Mouse (Mus musculus) adrenal gland, adult (tissue): ENCODE measurements around the gene Plcb1.
A peak's percentile ranks its signal among the peaks of the same experiment; 100 is the strongest.
"Not testable (repeated sequence)": the region's sequence is repeated elsewhere in the genome, so short reads cannot be mapped to it uniquely, and the experiment has no call there.

ENCODE experiments used
- DNase-seq, 2 experiments: peaks; one replicate each; pipeline ENCODE4 v3.0.0; 2022 to 2023; ENCODE audit warnings: low spot score in 1 of 2; ENCODE audit not compliant: inconsistent age in 2 of 2

The Plcb1 gene

GRCm38 (mm10) chr2:134952088-134952487 lies 166.2 kb downstream of the Plcb1 start:
- DNase-seq = peak; percentile 47 to 75

DNA sequence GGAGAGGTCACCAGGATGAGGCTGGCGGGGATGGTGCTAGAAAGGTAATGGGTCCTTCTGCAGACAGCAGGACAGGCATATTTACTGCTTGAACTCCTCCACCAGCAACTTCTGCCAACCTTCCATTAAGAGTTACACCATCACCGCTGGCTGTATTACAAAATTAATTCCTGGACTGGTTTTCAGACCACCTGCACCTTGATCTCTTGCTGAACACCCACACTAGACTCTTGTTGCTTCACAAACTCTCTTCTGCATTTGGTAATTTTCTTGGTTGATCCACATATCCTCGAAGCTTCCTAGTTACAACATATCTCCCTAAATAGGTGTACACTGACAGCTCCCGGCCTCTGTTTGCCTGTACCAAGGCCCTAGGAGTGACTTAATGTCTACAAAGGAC lies 170.6 kb downstream of the Plcb1 start:
- no peak for DNase-seq

GRCm38 (mm10) chr2:134966131-134966530 lies 180.3 kb downstream of the Plcb1 start:
- DNase-seq = peak in 1 of 2 experiments; percentile 65

DNA sequence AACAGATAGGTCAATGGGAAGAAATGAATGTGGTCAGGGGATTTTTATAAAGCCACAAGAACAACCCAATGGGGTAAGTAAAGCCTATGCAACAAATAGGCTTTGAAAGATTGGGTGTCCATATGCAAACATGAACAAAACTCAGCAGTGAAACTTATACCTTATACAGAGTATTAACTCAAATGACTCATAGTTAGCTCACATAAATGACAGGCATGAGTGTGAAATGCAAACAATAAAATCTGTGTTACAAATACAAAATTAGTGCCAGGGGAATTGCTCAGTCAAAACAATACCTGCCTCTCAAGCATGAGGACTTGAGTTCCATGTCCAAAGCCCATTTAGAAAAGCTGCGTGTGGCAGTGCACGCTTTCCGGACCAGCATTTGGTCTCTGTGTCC lies 182.5 kb downstream of the Plcb1 start:
- no peak for DNase-seq

GRCm38 (mm10) chr2:134972376-134972775 lies 186.5 kb downstream of the Plcb1 start:
- no peak for DNase-seq

- DNase-seq = peak; percentile 43 to 86
Observed at GRCm38 (mm10) chr2:134974711-134975110, 188.8 kb downstream of the Plcb1 start.

GRCm38 (mm10) chr2:134976796-134977330 lies 191.0 kb downstream of the Plcb1 start:
- DNase-seq = peak; percentile 37 to 64

- DNase-seq = peak; percentile 40 to 90
Observed at GRCm38 (mm10) chr2:134977641-134978040, 191.8 kb downstream of the Plcb1 start.

GRCm38 (mm10) chr2:134981394-134981793 lies 195.5 kb downstream of the Plcb1 start:
- DNase-seq = no peak

GRCm38 (mm10) chr2:134984884-134985283 lies 199.0 kb downstream of the Plcb1 start:
- no peak for DNase-seq

DNA sequence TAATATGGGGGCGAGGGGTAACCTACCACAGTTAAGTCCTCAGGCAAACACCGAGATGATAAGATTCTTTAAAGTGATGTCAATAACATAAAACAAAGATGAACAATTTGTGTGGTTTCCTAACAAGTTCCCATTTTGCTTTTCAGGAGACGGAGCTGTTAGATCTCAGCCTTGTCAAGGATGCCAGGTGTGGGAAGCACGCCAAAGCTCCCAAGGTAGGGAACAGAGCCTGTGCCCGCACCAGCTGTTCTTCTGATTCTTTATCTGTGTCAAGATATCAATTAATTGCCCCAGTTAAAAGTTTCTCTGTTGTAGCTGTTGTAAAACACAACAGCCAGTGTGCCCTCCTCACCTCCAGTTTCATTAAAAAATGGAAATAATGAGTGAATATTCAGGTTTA lies 202.1 kb downstream of the Plcb1 start:
- peak; percentile 37 to 59 for DNase-seq

GRCm38 (mm10) chr2:134989650-134990292 lies 203.9 kb downstream of the Plcb1 start:
- peak in 1 of 2 experiments; percentile 62 for DNase-seq

DNA sequence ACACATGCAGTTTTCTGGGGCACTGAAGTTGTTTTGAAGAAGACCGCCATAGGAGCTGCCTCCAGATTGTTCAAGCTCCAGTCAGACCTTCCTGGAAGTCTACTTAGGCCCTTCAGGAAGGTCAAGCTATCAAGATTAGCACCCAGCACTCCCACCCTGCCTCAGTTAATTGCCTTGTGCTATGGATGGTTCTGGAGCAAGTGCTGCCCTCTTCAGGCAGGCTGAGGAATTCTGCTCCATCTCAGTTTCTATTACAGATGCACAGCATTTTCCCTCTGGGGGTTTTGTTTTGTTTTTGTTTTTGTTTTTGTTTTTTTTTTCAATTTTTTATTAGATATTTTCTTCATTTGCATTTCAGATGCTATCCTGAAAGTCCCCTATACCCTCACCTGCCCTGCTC lies 221.3 kb downstream of the Plcb1 start:
- DNase-seq = peak; percentile 34 to 69

DNA sequence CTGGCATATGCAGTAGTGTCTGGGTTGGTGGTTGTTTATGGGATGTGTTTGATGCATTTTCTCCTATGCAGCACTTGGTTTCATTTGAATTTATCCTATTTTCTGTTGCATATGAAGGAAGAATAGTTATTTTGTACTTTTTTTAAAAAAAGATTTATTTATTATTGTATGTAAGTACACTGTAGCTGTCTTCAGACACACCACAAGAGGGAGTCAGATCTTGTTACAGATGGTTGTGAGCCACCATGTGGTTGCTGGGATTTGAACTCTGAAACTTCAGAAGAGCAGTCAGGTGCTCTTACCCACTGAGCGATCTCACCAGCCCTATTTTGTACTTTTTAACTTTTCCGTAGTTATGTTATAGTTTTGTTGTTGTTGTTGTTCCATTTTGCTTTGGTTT lies 222.0 kb downstream of the Plcb1 start:
- not testable (repeated sequence) for DNase-seq

- DNase-seq = no peak
Observed at GRCm38 (mm10) chr2:135010371-135010770, 224.5 kb downstream of the Plcb1 start.

- DNase-seq = no peak
Observed at GRCm38 (mm10) chr2:135015501-135015900, 229.6 kb downstream of the Plcb1 start.

- DNase-seq = peak in 1 of 2 experiments; percentile 57
Observed at GRCm38 (mm10) chr2:135018275-135018674, 232.4 kb downstream of the Plcb1 start.

DNA sequence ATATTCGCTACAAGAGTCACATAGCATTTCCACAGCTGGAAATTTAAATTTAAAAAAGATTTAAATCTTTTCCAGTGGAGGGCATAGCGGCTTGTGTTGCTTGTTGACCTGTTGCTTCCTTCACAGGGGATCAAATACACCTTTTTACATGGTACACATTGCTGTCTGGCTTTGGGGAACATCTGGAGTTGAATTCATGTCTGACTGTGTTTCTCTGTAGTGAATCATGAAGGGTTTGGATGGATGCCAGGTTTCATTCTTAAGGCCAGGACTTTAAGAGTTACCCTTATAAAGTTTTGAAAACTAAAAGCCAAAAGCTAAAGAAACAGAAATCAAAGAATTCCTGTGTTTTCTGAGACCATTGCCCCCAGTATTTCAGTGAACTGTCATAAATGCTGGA lies 232.8 kb downstream of the Plcb1 start:
- peak in 1 of 2 experiments; percentile 78 for DNase-seq

GRCm38 (mm10) chr2:135019588-135019987 lies 233.7 kb downstream of the Plcb1 start:
- DNase-seq = peak in 1 of 2 experiments; percentile 66

GRCm38 (mm10) chr2:135029288-135029687 lies 243.4 kb downstream of the Plcb1 start:
- DNase-seq = no peak

GRCm38 (mm10) chr2:135029700-135030099 lies 243.8 kb downstream of the Plcb1 start:
- DNase-seq = no peak

- DNase-seq = no peak
Observed at GRCm38 (mm10) chr2:135035640-135036260, 249.9 kb downstream of the Plcb1 start.
